Mouse (Mus musculus): ENCODE results near the gene Rbfox3.

GRCm38 (mm10) chr11:118645158-118645557 is 266.2 kb downstream of the Rbfox3 start:
- no peak for TF ChIP-seq POLR2A (IDR thresholded peaks at IDR 0.05; ENCODE audit: low read depth, low read length)
- no peak for TF ChIP-seq CTCF (IDR thresholded peaks at IDR 0.05; ENCODE audit: extremely low read depth, insufficient read depth, insufficient read length, insufficient replicate concordance)
